Mouse (Mus musculus): ENCODE results near the gene Akap9.

- no peak for TF ChIP-seq POLR2A (IDR thresholded peaks at IDR 0.05; ENCODE audit: control insufficient read depth, extremely low read depth, insufficient read depth, low read length, poor library complexity)
- TF ChIP-seq CTCF (IDR thresholded peaks at IDR 0.05; ENCODE audit: borderline replicate concordance, control insufficient read depth, extremely low read depth, insufficient read depth, low read length, poor library complexity), result no peak
These were observed 62.6 kb downstream of the Akap9 start for GRCm38 (mm10) chr5:3990499-3990898.
